Mouse (Mus musculus) hematopoietic stem cell, adult 5-6 weeks (primary cell): ENCODE data around the gene Igf2r. TPM values are rescaled to one million over a fixed set of nuclear protein-coding genes. Genes with fewer than 3 reads are reported as not detected.

Experiments
- ATAC-seq, 2 experiments: fragments of 125-278 bp in 1 of 2; replicated peaks in 1 of 2; 2 replicates each; pipeline ENCODE4 v1.8.0; 2016 to 2017; ENCODE audit warnings: inconsistent platforms in 2 of 2, mild to moderate bottlenecking in 2 of 2, moderate number of reproducible peaks in 2 of 2, low read depth in 1 of 2, moderate TSS enrichment in 1 of 2; ENCODE audit not compliant: low FRiP score in 2 of 2, poor library complexity in 2 of 2, severe bottlenecking in 2 of 2, insufficient read depth in 1 of 2, low TSS enrichment in 1 of 2
- total RNA-seq: library from RNA; stranded (forward); fragments of 172-1452, 232-1000 nt; gene quantifications from 2 replicates; pipeline ENCODE4 v1.2.3, GENCODE M21; 2017

Gene Igf2r
- total RNA-seq: 17.5 and 24.6 TPM in 2 replicates

DNA sequence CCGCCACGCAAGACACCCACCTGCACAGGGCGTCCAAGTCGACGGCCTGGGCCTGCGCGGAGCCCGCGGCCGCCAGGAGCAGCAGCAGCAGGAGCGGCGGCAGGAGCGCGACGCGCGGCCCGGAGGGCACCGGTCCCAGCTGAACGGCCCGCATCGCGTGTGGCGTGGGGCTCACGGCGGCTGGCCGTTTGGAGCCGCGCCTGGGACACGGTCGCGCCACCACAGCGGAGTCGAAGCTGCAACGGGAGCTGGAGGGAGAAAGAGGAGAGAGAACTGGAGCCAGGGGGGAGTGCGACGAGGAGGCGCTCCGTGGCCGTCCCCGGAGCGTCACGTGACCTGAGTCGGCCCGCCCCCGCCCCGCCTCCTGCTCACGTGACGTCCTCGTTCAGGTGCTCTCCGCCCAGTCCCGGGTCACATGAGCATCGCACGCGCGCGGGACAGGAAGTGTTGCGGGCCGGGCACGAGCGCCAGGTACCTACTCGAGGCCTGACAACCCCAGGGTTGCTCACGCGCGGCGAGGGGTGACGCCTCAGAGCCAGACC is at the start of gene Igf2r:
Gene Igf2r (minus strand): TSS at position 285 of the 542 bp plus-strand sequence.
- peak; percentile 65 to 75 for ATAC-seq

DNA sequence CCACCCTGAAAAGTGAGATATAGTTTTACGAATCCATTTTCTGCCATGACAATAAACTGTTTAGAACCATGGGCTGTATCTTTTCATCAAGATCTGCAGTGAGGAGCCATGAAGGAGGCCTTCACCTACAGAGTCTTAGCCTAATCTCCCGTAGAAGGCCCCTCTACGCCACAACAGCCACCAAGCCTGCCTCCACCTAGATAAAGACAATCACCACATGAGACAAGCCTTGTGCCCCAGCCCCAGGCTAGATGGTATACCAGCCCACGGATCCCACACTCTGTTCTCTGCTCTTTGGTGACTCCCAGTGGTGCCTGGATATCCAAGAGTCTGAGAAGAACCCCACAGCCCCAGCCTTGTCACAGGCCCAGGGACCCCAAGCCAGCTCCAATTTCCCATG is 46.4 kb upstream of the Igf2r start:
- ATAC-seq: no peak

DNA sequence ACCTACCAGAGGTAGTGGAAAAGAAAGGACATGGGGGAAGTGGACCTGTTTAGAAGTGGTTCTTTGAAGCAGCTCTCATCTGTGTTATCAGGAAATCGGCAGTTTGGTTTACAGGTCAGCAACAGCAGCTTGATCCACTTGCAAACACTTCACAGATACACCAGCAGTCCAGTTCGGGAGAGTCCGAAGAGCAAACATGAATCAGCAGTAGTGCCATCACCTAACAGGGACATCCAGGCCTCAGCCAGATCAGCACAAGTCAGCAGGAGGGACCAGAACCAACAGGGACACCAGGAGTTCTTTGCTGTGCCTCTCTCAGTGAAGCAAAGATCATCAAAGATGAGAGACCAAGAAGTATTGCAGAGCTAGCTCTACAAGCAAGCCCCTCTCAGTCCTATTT is 45.0 kb upstream of the Igf2r start:
- ATAC-seq: no peak

DNA sequence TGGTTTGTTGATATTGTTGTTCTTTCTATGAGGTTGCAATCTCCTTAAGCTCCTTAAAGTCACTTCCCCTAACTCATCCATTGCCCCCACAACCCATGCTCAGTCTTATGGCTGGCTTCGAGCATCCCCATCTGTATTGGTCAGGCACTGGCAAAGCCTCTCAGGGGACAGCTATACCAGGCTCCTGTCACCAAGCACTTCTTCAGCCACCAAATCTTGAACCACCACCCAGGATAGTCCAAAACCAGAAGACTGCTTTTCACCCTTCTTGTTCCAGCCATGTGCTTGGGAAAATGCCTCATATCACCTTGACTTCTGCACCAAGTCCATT is 41.5 kb upstream of the Igf2r start:
- no peak for ATAC-seq

DNA sequence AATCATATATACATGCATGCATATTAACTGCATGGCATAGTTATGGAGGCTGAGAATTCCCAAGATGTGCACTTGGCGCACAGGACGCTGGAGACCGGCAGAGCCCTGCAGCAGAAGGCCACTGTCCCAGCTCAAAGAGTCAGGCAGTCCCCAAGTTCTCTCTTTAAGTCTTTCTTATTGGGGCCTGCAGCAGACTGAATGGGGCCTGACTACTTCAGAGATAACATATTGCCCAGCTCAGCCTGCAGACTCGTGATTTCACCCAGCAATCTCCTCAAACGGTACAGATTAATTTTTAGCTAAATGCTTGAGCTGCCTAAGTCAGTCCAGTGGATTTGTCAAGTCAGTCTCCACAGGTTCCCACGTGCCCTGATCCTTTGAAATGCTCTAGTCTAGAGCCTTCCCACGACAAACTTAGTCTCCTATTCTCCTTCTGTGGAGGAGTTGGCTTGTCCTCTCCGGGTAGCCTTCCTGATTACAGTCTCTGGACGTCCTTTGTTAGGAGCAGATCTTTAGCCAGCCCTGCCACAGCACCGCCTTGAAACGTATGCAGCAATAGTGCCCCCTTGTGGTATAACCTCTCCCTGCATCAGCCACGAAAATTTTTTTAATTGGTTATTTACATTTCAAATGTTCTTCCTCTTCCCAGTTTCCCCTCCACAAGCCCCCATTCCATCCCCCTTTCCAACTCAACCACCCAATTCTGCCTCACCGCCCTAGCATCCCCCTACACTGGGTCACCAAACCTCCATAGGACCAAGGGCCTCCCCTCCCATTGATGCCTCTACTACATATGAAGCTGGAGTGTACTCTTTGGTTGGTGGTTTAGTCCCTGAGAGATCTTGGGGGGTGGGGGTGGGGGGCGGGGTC is 40.9 kb upstream of the Igf2r start:
- ATAC-seq: peak; percentile 92 to 94

DNA sequence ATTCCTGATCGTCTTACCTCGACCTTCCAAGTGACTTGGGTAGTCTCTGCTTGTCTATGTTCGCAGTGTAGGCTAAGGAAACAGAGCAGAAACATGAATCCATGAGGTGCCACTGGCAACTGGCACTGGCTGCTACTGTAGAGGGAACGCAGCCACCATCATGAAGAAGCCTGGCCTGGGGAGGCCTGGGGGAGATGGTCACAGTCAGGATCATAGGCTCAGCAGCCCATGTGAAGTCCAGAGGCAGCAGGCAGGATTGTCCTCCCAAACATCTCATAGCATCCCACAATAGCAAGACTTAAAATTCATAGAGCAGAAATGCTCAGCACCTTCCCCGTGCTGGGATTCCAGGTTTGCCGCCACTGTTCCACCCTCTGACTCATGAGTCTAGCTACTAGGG is 39.4 kb upstream of the Igf2r start:
- ATAC-seq: no peak

DNA sequence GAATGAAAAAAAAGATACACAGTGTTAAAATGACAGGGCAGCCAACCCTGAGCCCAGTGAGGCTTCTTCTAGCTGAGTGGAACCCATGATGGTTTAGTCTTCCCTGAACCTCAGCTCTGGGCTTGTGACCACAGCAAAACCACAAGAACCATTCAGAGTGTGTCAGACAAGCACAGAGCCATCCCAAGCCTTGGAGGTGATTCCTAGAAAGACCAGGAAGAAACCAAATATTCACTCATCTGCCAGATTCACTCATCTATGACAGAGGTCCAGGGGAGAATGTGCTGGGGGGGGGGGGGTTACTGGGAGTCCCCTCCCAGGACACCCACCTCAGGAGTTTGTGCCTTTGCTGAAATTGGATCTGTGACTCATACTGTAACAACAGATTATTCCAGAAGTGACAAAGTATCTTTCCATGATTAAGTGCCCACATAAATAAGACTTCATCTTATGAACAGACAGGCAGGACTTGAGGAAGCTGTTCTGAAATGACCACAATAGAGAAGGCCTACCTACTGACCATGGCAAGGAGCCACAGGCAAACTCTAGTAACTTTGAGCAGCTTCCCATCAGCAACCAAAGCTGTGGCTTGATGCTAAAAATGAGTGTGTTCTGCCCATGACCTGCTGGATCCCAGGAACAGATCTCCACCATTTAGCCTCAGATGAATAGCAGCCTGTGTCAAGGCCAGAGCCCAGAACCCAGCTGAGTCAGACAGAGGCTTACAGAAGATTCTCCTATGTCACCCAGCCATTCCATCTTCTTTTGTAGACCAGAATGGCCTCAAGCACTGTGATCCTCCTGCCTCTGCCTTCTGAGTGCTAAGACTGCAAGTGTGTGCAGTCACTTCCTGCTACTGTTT is 35.4 kb upstream of the Igf2r start:
- ATAC-seq: no peak

DNA sequence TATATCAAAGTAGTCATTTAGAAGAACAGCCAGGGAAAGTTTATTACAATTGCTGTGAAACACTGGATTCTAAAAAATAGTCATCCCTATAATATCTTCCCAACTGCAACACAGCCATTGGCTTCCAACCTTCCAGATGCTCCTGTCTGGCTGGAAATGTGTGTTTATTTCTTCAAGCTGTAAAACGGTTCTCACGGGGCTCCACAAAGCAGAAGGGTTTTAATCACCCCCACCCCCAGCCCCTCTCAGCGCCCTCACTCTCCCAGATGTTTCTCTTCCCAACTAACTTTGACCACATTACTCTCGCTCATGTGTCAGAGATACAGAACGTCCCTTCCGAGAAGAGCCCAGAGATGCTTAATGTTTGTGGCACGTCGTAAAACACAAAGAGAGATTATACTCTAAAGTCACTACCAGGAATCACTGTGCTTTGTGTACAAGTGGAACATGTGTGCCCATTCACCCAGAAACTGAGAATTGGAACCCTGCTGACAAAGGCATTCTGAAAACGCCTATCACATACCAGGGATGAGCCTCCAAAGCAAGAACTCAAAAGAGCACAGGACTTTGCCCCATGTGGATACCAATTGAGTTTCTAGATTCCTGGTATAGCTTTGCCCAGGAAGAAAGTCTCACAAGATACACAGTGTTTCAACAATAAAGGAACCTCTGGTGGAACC is 32.5 kb upstream of the Igf2r start:
- ATAC-seq: no peak

DNA sequence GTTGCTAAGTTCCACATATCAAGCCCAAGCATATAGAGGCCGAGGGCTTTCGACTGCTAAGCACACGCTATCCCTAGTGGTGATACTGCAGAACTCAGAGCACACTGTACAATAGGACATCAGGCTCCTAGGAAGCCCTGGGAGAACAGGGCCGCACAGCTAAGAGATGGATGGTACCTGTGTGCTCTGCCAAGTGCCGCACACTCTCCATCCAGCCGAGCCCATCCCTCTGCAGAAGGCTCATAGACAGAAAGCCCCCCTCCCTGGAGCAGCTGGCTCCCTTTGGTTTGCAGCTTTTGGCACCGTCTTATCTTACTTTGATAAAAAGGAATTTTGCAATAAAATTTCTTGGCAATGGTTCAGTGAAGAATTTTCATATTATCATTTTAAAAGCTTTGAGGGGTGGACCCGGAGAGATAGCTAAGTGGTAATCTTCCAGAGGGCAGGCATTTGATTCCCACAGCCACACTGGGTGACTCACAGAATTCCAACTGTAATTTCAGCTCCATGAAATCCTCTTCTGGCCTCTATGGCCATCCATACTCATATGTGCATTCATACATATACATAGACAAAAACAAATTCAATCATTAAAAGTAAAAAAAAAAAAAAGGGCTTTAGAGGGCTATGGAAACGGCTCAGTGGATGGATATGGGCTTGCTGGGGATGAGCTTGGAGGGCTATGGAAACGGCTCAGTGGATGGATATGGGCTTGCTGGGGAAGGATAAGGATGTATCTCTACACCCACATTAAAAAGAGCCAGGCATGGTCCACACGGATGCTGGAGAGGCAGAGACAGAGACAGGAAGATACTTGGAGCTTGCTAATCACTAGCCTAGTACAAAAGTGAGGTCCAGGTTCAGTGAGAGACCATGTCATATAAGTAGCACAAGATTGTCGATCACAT is 30.2 kb upstream of the Igf2r start:
- peak in 1 of 2 experiments; percentile 22; a peak in 1 of 4 replicates for ATAC-seq

DNA sequence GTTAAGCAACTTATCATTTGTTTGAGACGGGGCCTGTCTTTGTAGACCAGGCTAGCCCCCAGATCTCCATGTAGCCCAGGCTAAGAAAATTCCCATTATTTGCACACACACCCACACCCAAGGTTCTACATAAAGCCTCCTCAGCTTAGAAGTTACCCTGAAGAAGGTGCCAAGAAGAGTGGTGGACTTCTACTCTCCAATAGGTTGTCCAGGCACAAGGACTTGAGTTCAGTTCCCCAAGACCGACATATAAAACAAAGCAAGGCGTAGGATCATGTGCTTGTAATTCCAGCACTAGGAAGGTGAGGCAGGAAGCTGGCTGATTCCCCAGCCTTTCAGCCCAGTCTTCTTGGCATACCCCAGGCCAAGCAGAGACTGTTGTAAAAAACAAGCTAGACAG is 29.1 kb upstream of the Igf2r start:
- ATAC-seq: no peak

DNA sequence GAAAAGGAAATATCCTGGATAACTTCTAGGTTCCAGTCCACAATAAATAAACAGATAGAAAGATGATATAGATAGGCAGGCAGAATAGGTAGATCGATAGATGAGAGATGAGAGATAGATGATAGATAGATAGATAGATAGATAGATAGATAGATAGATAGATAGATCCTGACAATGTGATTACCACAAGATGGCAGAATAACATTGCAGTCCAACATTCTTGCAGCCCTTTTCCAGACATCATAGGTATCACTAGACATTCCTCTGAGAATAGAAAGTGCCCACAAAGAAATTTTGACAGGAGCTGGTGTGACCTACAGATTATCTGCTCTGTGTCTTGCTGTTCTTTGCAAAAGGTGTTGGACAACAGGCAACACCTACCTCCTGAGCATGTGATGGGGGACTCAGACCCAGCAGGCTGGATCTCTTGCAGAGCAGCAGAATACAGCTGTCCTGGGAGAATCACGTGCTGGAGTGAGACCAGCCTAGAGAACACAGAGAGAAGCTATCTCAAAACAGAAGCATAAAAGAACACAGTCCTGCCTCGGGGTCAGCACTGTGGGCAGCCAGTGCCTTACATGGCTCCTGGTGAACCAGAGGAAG is 28.1 kb upstream of the Igf2r start:
- no peak for ATAC-seq

DNA sequence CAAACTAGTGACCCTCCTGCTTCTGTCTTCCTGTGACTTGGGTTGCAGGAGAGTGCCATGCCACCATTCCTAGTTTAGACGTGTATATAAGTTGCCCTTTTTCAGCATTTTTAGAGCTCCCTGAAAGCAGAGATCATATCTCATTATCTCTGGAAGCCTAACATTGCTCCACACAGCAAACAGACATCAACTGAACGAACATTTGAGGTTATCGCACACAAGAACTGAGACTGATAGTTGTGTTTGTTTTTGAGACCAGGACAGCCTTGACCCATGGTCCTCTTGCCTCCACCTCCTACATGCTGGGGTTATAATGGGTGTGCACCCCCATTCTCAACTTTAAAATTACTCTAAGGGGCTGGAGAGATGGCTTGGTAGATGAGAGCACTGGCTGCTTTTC is 27.2 kb upstream of the Igf2r start:
- ATAC-seq: no peak

DNA sequence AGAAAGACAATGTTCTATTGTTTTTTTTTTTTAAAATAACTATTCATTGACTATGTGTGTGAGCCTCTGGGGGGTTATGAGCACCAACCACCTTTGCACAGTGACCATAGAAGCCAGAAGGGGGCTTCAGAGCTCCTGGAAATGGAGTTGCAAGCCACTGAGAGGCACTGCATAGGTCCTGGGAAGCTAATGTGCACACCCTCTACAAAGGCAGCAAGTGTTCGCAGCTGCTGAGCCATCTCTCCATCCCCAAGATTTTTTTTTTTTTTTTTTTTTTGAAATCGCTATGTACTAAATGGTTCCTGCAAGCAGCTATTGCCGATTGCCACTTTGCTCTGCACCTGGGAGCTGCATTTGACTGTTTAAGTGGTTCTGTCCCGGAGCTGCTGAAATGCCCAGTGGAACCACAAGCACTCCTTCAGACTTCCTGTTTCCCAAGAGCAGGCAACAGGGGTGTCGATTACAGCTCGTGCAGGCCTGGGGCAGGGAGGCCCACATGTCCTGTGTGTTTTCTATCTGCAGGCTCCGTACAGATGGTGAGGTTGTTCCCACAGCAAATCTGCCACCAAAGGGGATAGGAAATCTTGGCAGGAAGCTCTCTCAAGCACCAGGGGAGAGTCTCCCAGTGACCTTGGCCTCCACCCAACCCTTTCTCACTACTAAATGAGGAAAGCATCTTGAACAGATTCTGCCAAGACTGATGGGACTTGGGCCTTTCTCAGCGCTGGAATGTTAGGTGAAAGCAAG is 24.4 kb upstream of the Igf2r start:
- ATAC-seq: peak; percentile 89 to 91

DNA sequence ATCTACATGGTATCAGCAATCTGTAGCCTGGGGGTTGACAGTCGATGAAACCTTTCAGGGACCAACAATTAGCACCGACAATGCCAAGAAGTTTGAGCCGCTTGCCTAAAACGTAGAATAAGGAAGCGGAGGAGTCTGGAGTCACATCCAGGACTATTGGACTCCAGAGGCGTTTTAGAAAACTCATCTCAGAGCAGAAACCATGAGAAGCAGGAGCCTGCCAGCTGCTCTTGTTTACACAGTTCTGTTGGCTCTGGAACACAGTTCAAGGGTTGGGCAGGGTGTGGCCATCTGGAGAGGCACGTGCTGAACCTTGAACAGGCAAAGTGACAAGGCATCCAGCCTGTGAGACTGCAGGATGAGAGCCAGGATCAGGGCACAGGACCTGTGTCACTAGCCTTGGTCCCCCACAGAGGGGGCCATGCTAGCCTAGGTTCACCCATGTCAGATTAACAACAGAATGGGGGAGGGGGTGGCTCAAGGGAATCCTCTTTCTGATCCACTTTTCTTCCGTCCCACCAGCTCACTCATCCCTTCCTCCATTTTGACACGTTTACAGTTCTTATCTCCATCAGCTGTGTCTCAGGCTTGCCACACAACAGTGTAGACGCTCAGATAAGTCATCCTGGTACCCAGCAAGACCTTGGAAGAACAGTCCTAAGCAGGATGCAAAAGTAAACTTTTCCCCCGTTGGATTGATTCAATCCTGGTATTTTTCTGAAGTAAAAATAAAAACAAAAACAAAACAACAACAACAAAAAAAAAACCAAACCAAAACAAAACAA is 23.1 kb upstream of the Igf2r start:
- no peak for ATAC-seq

DNA sequence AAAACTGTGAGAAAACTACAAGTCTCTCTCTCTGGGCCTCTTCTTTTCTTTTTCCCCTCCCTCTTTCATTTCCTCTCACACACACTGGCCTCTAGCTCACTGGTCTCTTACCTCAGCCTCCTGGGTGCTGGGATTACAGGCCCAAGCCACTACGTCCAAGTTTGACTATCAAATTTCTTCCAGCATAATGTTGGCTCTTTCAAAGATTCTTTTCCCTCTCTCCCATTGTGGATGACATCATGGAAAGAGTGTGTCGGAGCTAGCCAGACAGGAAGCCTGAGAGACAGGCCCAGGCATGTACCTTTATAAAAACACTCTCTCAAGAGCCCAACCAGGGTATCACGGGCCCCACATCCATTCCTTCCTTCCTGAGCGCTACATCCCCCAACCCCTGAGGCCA is 22.0 kb upstream of the Igf2r start:
- ATAC-seq: 0 out of 4 replicates have a peak, but pooled peaks of 1 of the 2 experiments have one; percentile 20
